Mouse (Mus musculus) R1 (cell line): ENCODE data around the gene Prss8.

Source experiments
- DNase-seq: peaks from one replicate; pipeline ENCODE4 v3.0.0-alpha.2; 2018; ENCODE audit warnings: low read depth, low spot score

The Prss8 gene

DNA sequence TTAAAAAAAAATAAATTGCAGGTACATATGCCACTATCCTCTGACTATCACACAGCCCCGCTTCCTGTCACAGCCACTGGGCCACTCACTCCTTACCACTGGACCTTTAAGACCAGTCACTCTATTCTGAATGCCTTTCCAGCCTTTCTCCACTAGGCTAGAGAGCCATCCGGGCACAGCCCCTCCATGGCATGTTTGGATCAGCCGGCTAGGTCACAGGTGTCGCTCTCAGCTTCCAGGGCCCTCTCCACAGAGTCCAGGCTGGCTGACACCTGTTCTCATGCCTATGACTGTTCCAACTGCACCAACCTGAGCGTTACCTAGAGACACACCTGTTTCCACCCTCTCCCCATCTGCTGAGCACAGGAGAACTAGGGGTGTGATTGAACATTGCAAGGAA lies 1.3 kb downstream of the Prss8 start:
- peak; percentile 35 for DNase-seq

DNA sequence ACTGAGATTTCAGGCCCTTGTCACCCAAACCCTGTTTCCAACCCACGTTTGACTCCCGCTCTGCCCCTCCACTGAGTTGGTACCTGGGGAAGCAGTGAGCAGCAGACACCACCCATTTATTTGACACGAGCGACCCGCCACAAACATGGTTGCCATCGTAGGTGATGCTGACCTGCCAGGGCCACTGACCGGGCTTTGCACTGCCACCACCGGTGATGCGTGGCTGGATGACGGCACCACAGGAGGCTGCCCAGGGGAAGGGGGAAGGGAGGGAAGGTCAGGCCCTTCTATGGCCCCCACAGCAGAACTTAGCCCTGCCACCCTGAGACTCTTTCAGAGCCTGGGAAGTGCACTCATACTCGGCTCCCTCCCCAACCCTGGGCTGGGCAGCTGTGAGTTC lies 2.2 kb downstream of the Prss8 start:
- no peak for DNase-seq

DNA sequence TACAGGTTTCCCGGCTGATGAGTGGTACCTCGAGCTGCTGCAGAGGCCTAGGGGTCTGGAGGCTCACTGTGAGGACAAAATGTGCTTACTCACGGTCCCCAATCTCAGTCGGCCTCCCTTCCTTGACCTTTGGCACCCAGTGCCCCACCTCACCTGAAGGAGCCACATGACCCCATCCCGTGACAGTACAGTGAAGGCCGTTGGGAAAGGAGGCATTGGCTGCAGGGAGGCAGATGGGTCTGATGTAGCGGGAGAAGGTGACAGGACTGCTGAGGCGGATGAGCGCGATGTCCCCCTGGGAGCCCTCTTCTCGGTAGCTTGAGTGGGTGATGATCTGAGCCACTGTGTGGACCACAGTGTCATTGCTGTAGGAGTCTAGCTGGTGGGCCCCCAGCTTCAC lies 3.1 kb downstream of the Prss8 start:
- DNase-seq = peak; percentile 20

DNA sequence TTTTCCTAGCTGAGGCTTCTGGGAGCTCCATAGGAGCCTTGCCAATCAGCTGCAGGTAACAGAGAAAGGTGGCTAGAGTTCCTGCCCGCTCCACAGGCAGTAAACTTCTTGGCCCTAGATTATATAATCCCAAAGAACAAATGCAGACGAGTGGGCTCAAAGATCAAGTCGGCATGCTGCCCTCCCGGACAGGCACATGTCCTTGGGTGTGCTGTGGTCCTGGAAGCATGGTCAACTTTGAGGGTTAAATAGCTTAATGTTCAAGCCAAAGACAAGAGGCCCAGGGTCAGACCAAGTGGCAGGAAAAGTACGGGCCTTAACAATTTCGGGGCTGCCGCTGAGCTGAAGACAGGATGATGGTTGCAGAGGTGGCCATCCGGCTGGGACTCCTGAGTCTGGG lies 3.8 kb downstream of the Prss8 start:
- no peak for DNase-seq

DNA sequence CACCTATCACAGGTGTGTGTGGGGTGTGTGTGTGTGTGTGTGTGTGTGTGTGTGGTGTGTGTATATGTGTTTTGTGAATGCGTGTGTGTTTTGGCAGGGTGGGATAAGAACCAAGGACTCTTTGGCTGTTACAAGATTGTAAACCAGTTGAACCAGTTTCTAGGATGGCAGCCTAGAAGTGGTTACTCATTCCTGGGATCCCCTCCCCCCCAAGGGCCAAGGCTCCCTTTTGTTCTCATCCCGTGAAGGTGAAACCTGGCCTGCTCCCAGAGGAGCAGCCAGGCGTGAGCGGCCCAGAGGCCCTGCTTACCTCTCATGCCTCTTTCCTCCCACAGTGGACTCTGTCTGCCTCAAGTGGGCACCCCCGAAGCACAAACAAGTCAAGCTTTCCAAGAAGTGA lies 4.7 kb downstream of the Prss8 start:
- peak; percentile 72 for DNase-seq

DNA sequence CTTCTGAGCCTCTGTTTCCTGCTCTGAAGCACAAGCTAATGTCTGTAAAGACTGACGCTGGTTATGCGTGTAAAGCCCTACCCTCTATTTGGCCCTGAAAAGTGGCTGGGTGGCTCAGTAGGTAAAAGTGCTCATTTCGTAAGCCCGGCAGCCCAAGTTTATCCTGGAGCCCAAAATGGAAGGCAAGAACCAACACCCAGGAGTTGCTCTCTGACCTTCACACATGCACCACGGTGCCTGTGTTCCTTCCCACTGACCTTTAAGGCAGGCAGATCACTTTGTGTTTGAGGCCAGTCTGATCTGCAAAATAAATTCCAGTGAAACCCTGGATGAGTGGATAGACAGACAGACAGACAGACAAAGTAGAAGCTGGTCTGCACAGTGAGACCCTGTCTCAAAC lies 6.2 kb downstream of the Prss8 start:
- no peak for DNase-seq

DNA sequence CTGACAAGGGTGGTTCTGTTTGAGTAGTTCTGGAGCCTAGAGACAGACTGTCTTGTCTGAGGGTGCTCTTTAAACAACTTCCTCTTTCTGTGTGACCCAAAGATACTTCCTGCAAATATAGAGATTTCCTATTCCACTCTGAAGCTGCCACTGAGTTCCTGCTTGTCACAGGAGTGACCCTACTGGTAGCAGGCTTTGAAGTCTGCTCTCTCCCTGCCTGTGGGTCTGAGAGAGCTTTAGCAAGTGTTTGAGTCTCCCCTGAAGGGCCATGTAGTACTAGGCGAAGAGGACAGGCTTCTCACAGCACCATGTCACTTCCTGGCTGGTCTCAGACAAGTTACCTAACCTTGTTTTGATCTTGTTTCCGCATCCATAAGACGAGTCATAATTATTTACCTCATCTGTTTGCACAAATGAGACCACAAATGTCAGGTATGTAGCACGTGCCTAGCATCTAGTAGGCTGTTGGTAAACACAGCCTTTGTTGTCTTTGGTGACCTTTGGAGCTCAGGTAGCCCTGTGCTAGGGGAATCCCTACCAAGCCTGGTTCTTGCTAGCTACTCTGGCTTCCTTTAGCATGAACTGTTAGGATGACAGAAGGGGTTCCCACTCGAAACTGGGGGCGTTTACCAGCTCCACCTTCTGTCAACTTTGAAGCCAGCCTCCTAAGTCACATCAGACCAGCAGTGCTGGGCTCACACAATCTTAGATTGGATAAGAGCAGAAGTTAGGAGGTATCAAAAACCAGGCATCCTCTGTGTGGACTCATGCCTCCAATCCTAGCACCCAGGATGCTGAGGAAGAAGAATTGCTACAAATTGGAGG lies 7.2 kb downstream of the Prss8 start:
- DNase-seq = no peak

DNA sequence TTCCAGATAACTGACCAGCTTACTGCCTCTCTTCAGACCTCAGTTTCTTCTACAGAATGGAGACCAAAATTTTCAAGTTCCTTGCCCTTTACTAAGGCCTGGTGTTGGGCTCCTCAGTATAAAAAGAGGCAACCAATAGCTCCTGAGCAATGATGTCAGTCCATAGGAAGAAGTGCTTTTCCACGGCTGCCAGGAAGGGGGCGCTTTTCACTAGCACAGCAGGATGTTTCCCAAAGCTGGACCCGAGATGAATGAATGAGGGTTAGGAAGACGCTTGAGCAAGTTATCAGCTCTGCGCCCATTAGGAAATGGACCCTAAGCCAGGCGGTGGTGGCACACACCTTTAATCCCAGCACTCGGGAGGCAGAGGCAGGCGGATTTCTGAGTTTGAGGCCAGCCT lies 8.4 kb downstream of the Prss8 start:
- DNase-seq = peak; percentile 81

DNA sequence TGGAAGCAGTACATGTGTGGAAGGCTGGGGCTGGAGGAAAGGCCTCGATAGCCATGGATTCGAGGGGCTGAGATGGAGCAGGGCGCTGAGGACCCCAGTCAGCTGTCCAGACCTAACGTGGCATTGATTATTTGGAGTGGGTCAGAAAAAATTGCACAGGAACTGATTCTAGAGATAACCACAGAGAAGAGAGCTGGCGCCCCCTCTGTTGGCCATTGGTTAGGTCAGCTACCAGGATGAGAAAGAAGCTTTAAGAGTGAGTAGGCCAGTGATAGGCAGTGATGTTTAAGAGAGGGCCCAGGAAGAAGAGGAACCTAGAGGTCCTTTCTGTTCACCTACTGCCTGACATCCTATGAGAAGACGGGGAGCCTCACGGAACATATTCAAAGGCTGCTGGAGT lies 10.6 kb downstream of the Prss8 start:
- peak; percentile 74 for DNase-seq

DNA sequence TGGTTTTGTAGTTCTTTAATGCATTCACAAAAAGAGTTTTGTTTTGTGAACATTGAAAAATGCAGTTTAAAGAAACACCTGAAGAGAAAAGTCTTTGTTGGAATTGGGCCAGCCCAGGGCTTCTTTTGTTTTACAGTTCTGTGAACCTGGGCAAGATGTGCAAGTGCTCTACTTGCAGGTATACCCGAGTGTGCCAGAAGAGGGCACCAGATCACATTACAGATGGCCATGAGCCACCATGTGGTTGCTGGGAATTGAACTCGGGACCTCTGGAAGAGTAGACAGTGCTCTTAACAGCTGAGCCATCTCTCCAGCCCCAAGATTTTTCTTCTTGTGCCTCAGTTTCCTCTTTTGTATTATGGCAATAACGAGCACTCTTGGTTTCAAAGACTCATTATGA lies 11.7 kb downstream of the Prss8 start:
- peak; percentile 89 for DNase-seq

DNA sequence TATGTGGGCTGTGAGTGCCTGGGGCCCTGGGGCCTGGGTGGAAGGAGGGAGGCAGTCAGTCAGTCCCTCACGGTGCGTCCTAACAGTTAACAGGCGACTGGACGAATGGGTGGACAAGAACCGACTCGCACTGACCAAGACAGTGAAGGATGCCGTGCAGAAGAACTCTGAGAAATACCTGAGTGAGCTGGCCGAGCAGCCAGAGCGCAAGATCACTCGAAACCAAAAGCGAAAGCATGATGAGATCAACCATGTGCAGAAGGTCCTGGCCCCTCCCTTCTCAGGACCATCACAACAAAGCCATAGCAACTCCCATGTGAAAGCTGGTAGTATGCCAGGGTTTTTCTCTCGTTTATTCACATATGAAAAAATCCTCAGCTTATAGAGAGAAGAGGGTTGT lies 14.6 kb downstream of the Prss8 start:
- no peak for DNase-seq

DNA sequence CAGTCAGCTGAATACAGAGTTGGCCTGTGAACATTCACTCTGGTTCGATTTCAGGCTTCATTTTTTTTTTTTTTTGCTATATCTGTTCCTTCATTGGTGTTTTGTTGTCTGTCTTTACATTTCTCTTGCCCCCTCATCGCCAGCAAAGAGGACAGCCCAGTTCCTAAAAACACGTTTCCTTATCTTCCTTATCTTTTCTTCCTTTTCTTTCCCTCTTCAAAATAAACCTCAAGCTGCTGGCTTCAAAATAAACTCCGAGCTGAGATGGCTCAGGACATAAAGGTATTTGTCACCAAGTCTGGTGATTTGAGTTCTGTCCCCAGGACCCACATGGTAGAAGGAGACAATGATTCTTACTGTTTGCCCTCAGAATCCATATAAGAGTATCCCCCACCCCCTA lies 17.0 kb downstream of the Prss8 start:
- no peak for DNase-seq

DNA sequence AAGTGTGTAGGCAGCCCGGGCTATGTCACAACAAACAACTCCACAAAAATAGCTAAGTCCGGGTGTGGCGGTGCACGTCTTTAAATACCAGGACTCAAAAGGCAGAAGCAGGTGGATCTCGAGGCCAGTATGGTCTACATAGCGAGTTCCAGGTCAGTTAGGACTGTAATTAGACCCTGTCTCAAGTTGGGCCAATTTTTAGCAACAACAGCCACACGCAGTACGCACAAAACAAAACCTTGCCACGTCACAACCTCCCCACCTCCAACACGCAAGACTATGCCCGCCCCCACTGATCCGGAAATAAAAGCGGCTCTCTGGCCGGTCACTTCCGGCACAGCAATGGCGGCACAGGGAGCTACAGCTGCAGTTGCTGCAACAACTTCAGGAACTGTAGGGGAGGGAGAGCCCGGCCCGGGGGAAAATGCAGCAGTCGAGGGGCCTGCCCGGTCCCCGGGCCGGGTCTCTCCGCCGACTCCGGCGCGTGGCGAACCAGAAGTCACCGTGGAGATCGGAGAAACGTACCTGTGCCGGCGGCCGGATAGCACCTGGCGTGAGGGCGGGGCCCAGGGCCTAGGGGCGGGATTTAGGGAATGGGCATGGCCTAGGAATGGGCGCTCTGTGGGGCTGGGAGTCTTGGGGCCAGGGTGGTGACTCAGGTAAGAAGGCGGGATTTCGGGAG lies 17.6 kb downstream of the Prss8 start, which contains the start of gene Kat8:
Gene Kat8 (plus strand): TSS at position 327 of the 682 bp plus-strand sequence.
- DNase-seq = peak; percentile 97

DNA sequence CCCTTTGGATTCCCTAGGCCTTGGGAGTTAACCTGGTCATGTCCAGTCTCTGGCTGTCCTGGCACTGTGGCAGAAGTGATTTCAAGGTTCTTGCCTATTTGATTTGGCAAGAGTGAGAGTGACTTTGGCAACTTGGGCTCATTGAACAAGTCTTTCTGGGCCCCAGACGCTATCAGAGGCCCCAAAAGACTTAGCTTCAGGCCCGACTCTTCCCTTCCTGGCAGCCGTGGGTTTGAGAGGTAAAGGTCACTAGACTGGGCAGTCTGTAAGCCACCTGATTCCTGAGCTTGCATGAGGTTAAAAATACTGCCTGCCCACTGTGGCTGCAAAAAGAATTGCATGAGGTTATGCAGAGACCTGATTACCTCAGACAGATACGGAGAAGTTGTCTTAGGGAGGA lies 21.2 kb downstream of the Prss8 start:
- DNase-seq = no peak

DNA sequence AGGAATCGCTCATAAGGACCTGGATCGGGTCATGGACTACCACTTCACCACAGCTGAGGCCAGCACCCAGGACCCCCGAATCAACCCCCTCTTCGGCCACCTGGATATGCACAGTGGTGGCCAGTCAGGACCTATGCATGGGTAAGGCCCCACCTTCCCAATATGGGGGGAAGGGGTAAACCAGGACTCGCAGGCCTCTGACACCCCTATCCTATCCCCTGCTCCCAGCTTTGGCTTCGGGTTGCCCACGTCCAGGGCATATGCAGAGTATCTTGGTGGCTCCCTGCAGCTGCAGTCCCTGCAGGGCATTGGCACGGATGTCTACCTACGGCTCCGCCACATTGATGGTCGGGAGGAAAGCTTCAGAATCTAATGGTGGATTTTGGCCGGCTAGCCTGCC lies 22.0 kb downstream of the Prss8 start:
- no peak for DNase-seq

DNA sequence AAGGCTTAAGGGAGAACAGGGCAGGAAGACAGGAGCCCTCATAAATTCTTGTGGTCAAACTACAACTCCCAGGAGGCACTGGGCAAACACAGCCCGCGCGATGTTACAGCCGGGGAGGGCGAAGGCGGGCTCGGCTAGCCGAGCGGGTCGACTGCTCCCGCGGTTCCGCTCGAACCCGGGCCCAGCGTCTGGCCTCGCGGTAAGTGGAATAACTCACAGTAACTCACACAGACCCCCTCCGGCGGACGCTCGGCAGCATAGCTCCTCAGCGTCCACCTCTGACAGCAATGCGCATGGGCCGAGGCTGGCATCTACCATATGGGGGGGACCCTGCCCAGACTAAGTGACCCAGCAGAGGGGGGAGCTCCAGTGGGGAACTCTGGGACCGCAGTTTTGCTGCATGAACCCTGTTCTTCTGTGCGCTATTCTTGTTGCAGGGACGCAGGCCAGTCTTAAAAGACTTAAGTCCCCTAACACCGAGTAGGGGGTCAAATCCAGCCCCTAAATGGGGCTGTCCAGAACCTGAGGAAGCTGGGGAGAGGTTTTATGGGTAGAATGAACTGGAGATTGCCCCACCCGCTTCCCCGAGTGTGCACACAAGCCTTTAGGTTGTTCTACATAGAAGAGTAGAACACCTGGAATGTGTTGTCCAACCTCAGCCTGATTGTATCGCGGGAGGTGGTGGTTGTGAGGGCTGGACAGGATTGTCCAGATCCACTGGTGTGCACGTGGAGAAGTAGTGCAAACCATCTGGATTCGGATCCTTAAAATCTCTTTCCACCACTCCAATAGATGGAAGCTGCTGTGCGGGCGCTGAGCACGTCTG lies 25.7 kb downstream of the Prss8 start, which contains the start of gene Bckdk:
Gene Bckdk (plus strand): TSS at position 112 of the 826 bp plus-strand sequence.
- DNase-seq = peak; percentile 91

DNA sequence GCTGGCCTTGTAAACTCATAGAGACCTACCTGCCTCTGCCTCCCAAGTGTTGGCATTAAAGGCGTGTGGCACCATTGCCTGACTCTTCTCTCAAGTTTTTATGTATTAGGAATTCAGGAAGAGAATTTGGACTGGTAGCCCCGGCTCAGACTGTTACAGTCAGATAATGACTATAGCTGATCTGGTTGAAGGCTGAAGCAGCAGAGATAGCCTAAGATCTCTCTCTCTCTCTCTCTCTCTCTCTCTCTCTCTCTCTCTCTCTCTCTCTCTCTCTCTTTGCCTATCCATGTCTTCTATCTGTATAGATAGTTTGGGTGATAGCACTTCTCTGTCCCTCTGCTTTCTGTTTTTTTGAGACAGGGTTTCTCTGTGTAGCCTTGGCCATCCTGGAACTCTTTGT lies 28.1 kb downstream of the Prss8 start:
- no peak for DNase-seq

DNA sequence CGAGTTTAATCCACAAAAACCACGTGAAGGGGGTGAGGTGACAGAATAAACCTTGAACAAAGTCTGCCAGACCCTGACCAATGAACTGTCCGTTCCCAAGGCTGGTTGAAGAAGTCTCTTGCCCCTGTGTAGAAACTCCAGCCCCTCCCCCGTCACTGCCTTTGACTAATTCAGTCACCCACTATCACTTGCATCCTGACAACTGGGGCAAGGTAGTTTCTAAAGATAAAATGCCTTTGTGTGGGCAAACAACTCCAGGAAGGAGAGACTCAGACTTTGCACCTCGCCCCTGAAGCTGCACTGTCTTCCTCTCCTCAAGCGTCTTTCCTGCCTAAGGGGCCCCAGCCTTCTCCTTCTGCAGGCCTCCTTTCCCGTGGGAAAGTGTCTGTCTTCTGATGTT lies 29.9 kb downstream of the Prss8 start:
- no peak for DNase-seq

DNA sequence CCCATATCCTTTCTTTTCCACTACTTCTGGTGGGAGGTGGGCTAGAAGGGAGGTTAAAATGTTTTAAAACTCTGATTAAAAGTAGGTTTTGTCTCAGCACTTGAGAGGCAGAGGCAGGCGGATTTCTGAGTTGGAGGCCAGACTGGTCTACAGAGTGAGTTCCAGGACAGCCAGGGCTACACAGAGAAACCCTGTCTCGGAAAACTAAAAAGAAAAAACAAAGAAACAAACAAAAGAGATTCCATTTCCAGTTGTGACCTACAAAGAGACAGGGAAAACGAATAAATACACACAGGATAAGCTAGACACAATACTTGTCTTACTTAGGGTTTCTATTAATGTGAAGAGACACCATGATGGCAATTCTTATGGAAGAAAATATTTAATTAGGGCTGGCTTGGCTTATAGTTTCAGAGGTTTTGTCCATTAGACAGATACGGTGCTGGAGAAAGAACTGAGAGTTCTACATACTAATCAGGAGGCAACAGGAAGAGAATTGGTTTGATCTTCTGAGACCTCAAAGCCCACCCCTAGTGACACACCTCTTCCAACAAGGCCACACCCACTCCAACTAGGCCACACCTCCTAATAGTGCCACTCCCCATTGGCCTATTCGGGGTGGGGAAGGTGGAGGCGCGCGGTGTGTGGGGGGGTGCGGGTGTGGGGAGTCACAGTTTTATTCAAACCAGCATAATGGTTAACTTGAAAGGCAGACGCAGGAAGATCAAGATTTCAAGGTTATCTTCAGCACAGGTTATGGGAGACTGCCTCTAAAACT lies 31.5 kb downstream of the Prss8 start:
- peak; percentile 82 for DNase-seq

DNA sequence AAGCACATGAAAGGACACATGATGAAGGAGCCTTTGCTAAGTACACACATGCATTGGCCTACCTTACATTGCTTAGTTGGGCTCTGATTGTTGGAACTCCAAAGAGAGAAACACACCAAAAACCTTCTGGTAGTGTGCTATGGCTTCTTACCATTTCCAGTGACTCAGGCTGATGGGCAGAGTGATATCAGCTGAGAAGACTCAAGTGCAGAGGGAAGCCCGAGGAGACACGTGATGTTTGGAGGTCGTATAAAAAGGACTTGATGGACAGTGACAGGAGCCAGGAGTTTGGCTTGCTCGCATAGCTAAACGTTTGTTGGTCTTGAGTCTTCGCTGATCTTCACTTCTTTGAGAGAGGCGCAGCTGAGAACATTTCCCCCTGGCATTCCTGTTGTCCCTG lies 32.4 kb downstream of the Prss8 start:
- DNase-seq = no peak

DNA sequence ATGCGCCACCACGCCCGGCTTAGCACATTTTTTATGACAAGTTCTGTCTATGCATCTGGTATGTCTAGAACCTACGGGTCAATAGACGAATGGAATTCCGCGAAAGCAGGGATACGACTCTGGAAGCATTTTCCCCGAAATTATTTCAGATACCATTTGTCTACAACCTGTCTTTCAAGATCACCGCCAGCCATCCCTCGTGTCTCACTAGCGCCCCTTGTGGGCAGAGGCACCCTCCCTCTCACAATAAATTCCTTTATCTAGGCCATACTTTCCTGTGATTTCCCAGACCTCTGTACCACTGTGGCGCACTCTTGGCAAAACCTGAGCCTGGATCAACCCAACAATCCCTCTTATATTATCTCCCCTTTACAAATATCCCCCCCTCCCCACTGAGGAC lies 33.5 kb downstream of the Prss8 start:
- peak; percentile 89 for DNase-seq
